Mouse (Mus musculus): Measurements from ENCODE around the gene Baz2b.

DNA sequence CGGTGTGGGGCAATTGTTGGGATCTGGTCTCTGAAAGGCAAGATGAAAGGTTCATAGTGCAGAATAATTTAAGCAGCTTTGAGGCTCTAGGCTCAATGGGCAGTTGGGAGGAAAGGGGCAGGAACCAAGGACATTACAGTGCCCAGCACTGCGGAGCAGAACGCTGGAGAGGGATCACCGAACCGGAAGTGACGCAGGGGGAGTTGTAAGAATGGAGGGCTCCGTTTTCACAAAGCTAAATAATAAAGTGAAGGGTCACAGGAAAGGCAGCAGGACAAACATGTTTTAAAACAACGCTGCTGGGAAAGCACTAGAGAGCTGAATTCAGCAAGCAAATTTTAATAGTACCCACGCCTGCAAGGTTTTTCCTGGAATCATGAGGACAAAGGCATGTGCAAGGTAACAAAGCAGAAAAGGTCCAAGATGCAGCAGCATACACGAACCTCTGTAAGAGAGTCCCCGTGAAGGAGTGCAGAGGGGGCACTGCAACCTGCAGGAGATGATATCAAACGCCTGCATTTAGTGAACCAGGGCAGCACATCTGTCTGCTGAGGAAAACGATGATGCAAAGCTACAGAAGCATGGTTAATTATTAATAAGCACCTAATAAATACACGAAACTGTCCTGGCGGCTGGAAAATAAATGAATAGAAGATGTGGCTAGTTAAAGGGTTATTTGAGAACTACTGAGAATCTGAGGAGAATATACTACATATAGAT lies 120.0 kb downstream of the Baz2b start:
- TF ChIP-seq POLR2A (IDR thresholded peaks at IDR 0.05; ENCODE audit: low read depth, low read length) (no peak), CTCF (conservative IDR thresholded peaks at IDR 0.05; ENCODE audit: insufficient read depth, insufficient read length, low read depth, low read length) (no peak)
